Mouse (Mus musculus) liver, embryonic 14.5 days (tissue): ENCODE measurements around the gene Vwa3b.

Source experiments
- CTCF ChIP-seq: IDR thresholded peaks from 2 replicates; pipeline ENCODE4 v1.5.1; 2016; ENCODE audit warnings: antibody characterized with exemption, low read depth, control low read depth
- EP300 ChIP-seq: IDR thresholded peaks from 2 replicates; pipeline ENCODE4 v1.6.1; 2016; ENCODE audit warnings: antibody characterized with exemption, low read depth

- TF ChIP-seq CTCF (no peak), EP300 (no peak)
Measured at GRCm38 (mm10) chr1:37122798-37123197, 96.4 kb downstream of the Vwa3b start.
